Mouse (Mus musculus): ENCODE results near the gene Dnajb9. TPM values are rescaled to one million over a fixed set of nuclear protein-coding genes. Genes with fewer than 3 reads are reported as not detected.

Dnajb9 gene
- 1.1 and 1.3 TPM in 2 replicates for polyA plus RNA-seq (2012; rRNA removed)

- under 1% methylated on average over 77 of the region's 77 CpGs for WGBS
- no peaks in the 10 kb centered on the region; the same call in 1 of the 2 replicates for H3K4me1 ChIP-seq (ENCODE audit: control insufficient read depth, insufficient read depth, insufficient read length)
- DNase-seq (ENCODE audit: low read depth in 1 of 2, low spot score in 2 of 2) = peak; percentile 99
- TF ChIP-seq POLR2A (IDR thresholded peaks at IDR 0.05; ENCODE audit: low read depth, low read length) (peak; percentile 99), CTCF (IDR thresholded peaks at IDR 0.05; ENCODE audit: extremely low read depth, insufficient read depth, insufficient read length, insufficient replicate concordance) (peak; percentile 67)
- peak within 1 kb of the TSS; percentile 86 for H3K27ac ChIP-seq (ENCODE audit: insufficient read depth, low read length)
- peak within 1 kb of the TSS; percentile 84 for H3K4me3 ChIP-seq (ENCODE audit: extremely low read depth, insufficient read depth, insufficient read length)
- no peaks in the 10 kb centered on the region for H3K27me3 ChIP-seq (ENCODE audit: control insufficient read depth, insufficient read depth, low read length)
- peaks cover 5% of the 10 kb centered on the region for H3K36me3 ChIP-seq (ENCODE audit: control insufficient read depth, insufficient read depth, low read length)
These were observed at the start of gene Dnajb9 for GRCm38 (mm10) chr12:44209824-44210752. TSS of gene Dnajb9 (minus strand) at chr12:44210326.

- Histone ChIP-seq H3K27me3 (ENCODE audit: control insufficient read depth, insufficient read depth, low read length) (no peaks in the 10 kb centered on the region), H3K4me3 (ENCODE audit: extremely low read depth, insufficient read depth, insufficient read length) (no peak overlapping the region), H3K4me1 (ENCODE audit: control insufficient read depth, insufficient read depth, insufficient read length) (no peaks in the 10 kb centered on the region; the same call in 1 of the 2 replicates), H3K36me3 (ENCODE audit: control insufficient read depth, insufficient read depth, low read length) (no peaks in the 10 kb centered on the region), H3K27ac (ENCODE audit: insufficient read depth, low read length) (no peak overlapping the region)
- no peak for TF ChIP-seq POLR2A (IDR thresholded peaks at IDR 0.05; ENCODE audit: low read depth, low read length)
- TF ChIP-seq CTCF (IDR thresholded peaks at IDR 0.05; ENCODE audit: extremely low read depth, insufficient read depth, insufficient read length, insufficient replicate concordance) = no peak
- DNase-seq (ENCODE audit: low read depth in 1 of 2, low spot score in 2 of 2) = no peak
- WGBS = 85% methylated on average over 9 of the region's 9 CpGs
These were observed 38.3 kb upstream of the Dnajb9 start for GRCm38 (mm10) chr12:44248309-44248977.

DNA sequence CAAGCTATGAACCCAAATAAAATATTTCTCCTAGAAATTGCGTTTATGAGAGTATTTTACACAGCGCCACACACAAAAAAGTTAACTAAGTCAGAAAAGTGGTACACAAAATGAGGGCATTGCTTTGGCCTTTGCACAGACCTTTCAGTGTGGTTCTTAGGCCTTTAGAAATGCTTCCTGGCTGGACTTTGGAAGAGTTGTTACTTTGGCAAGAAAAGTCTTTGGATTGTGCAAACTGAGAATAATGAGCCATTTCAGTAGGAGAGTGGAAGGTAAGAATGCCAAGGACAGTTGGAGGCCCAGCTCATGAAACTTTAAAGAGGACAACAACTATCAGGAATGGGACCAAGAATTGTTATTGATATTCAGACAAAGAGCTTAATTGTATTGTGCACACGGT, 35.6 kb upstream of the Dnajb9 start:
- Histone ChIP-seq H3K27me3 (ENCODE audit: control insufficient read depth, insufficient read depth, low read length) (no peaks in the 10 kb centered on the region), H3K4me3 (ENCODE audit: extremely low read depth, insufficient read depth, insufficient read length) (no peak overlapping the region), H3K36me3 (ENCODE audit: control insufficient read depth, insufficient read depth, low read length) (no peaks in the 10 kb centered on the region), H3K4me1 (ENCODE audit: control insufficient read depth, insufficient read depth, insufficient read length) (peaks cover 16% of the 10 kb centered on the region; the same call in 1 of the 2 replicates), H3K27ac (ENCODE audit: insufficient read depth, low read length) (no peak overlapping the region)
- 93% methylated on average over 3 of the region's 3 CpGs for WGBS
- DNase-seq (ENCODE audit: low read depth in 1 of 2, low spot score in 2 of 2) = no peak
- TF ChIP-seq POLR2A (IDR thresholded peaks at IDR 0.05; ENCODE audit: low read depth, low read length) = no peak
- TF ChIP-seq CTCF (IDR thresholded peaks at IDR 0.05; ENCODE audit: extremely low read depth, insufficient read depth, insufficient read length, insufficient replicate concordance) = no peak

- DNase-seq (ENCODE audit: low read depth in 1 of 2, low spot score in 2 of 2) = peak in 1 of 2 experiments; percentile 30
- 0 out of 2 replicates have a peak overlapping the region, but pooled peaks have one; percentile 6 for H3K27ac ChIP-seq (ENCODE audit: insufficient read depth, low read length)
- H3K27me3 ChIP-seq (ENCODE audit: control insufficient read depth, insufficient read depth, low read length) = no peaks in the 10 kb centered on the region
- WGBS = 43% methylated on average over 4 of the region's 4 CpGs
- no peaks in the 10 kb centered on the region for H3K36me3 ChIP-seq (ENCODE audit: control insufficient read depth, insufficient read depth, low read length)
- no peak overlapping the region for H3K4me3 ChIP-seq (ENCODE audit: extremely low read depth, insufficient read depth, insufficient read length)
- peaks cover 16% of the 10 kb centered on the region; the same call in 1 of the 2 replicates for H3K4me1 ChIP-seq (ENCODE audit: control insufficient read depth, insufficient read depth, insufficient read length)
- TF ChIP-seq CTCF (IDR thresholded peaks at IDR 0.05; ENCODE audit: extremely low read depth, insufficient read depth, insufficient read length, insufficient replicate concordance) (no peak), POLR2A (IDR thresholded peaks at IDR 0.05; ENCODE audit: low read depth, low read length) (no peak)
These were observed 32.3 kb upstream of the Dnajb9 start for GRCm38 (mm10) chr12:44242407-44242806.

DNA sequence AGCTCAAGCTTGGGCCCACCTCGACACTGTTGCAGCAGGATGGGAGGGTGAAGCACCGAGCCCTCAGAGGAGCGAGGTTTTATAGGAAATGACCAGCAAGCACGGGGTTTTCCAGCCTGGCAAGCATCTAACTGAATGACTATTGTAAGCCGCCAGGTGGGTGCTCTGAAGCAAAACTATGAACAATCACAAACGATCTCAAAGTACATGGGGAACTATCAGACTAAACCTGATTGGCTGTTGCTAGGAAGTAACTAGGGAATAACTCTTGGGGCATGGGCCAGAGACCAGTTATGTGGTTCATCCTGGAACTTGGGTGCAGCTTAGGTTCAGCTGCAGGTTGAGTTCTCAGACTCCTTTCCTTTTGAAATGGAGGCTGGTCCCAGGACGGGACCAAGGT, 31.0 kb upstream of the Dnajb9 start:
- WGBS = 42% methylated on average over 7 of the region's 7 CpGs
- H3K27me3 ChIP-seq (ENCODE audit: control insufficient read depth, insufficient read depth, low read length) = no peaks in the 10 kb centered on the region
- peaks cover 16% of the 10 kb centered on the region; the same call in 1 of the 2 replicates for H3K4me1 ChIP-seq (ENCODE audit: control insufficient read depth, insufficient read depth, insufficient read length)
- H3K27ac ChIP-seq (ENCODE audit: insufficient read depth, low read length) = peak overlapping the region; percentile 28
- H3K4me3 ChIP-seq (ENCODE audit: extremely low read depth, insufficient read depth, insufficient read length) = no peak overlapping the region
- TF ChIP-seq POLR2A (IDR thresholded peaks at IDR 0.05; ENCODE audit: low read depth, low read length) = no peak
- no peak for TF ChIP-seq CTCF (IDR thresholded peaks at IDR 0.05; ENCODE audit: extremely low read depth, insufficient read depth, insufficient read length, insufficient replicate concordance)
- H3K36me3 ChIP-seq (ENCODE audit: control insufficient read depth, insufficient read depth, low read length) = no peaks in the 10 kb centered on the region
- peak; percentile 57 to 79 for DNase-seq (ENCODE audit: low read depth in 1 of 2, low spot score in 2 of 2)

DNA sequence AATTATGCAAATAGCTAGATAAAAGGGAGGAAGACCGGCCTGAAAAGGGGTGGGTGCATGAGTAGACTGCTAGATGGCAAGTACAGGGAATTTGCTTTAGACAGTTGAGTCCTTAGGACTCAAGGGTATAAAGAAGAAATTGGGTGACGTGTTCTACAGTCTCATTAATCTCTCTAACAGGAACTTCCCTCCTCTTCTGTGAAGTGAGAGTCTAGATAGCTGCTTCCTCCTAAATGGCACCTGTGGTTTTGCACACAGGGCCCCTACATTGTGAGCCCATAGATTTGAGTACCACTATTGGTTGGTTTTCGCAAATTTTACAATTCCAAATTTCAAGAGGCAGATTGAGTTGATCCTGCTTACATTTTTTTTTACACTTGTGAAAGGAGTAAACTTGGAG, 14.5 kb upstream of the Dnajb9 start:
- Histone ChIP-seq H3K36me3 (ENCODE audit: control insufficient read depth, insufficient read depth, low read length) (no peaks in the 10 kb centered on the region), H3K27me3 (ENCODE audit: control insufficient read depth, insufficient read depth, low read length) (peaks cover 7% of the 10 kb centered on the region), H3K4me1 (ENCODE audit: control insufficient read depth, insufficient read depth, insufficient read length) (peaks cover 2% of the 10 kb centered on the region), H3K4me3 (ENCODE audit: extremely low read depth, insufficient read depth, insufficient read length) (no peak overlapping the region), H3K27ac (ENCODE audit: insufficient read depth, low read length) (no peak overlapping the region)
- no peak for DNase-seq (ENCODE audit: low read depth in 1 of 2, low spot score in 2 of 2)
- TF ChIP-seq POLR2A (IDR thresholded peaks at IDR 0.05; ENCODE audit: low read depth, low read length) (no peak), CTCF (IDR thresholded peaks at IDR 0.05; ENCODE audit: extremely low read depth, insufficient read depth, insufficient read length, insufficient replicate concordance) (no peak)
- WGBS = 29% methylated on average over 3 of the region's 3 CpGs

All from spleen, adult 2 months (tissue).